Mouse (Mus musculus): ENCODE measurements at regions not wholly inside any gene's neighbourhood (a gene's known extent, or its start where the extent isn't known, plus 50 kb on each side); places are given as distances from the start of the nearest gene placed in this dataset.

DNA sequence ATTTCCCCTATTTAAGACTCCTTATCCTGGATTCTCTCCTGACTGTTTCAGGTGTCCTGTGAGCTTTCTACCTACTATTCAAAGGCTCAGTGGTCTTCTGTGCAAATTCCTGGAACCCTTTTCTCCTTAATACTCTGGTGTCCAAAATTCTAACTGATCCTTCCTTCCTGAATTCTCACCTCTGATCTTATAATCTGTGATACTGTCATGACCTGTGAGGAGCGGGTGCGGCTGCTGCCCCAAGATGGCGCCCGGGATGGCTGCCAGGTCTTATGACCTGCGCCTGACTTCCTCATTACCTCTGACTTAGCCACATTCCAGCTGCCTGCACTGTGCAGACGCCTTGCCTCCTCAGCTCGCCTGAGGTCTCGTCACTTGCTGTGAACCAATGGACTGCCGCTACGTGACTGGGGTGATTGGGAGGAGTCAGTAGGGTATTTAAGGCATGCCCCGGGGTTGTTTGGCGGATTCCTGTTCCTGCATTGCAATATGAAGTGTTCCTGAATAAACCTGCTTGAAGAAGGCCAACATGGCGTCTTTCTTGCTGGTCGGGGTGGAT is 131.2 kb downstream of the Ptbp2 start:
- no peak for DNase-seq (ENCODE audit: low read depth, low spot score)

DNA sequence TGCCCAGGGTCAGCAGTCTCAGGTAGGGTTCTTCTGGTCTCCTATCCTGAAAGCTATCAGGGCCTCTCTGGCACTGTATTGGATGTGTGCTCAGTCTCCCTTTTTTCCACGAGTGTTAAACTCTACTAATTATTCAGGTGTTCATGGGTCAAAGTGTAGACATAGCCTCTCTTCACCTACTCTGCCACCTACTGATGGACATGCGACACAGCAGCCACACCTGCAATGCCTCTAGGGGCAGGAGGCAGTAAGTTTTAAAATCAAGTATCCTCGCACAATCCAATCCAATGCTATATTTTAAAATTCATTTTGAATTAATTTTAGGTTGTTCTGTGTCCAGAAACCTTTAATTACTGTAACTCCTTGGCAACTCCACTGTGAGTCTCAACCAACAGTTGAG is 145.6 kb downstream of the Ptbp2 start:
- no peak for DNase-seq (ENCODE audit: low read depth, low spot score)

DNA sequence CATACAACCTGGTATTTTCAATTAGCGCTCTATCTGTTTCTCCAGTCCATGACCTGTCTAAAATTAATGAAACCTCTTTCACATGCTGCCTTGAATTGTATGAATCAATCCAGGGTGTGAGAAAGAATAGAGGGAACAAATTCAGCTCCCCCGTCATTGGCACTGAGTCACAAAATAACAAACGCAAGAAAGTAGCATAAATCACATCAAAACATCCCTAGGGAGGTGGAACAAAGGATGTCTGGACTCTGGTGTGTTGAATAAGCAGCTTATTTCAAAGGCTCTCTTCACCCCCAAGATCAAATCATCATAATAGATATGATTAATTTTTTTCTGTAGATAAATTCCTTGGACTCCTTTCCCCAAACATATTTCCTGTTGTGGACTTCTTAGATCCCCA is 148.6 kb downstream of the Ptbp2 start:
- no peak for DNase-seq (ENCODE audit: low read depth, low spot score)

DNA sequence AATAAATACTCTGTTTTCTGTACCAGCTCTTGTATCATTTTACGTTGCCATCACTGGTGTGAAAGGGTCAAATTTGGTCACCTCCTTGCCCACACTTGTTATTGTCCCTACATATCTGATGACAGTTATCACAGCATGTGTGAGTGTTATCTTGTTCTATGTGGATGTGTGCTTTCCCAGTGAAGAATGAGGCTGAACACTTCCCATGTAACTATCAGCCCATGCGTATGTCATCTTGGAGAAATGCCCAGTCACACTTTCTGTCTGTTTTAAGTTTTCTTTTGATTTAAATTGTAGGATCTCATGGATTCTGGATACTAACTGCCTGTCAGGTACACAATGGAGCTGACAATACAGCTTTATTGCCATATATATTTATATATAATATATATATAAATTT is 150.8 kb downstream of the Ptbp2 start:
- no peak for DNase-seq (ENCODE audit: low read depth, low spot score)

GRCm38 (mm10) chr3:119606116-119606515 is 178.2 kb downstream of the Ptbp2 start:
- no peak for DNase-seq (ENCODE audit: low read depth, low spot score)

- DNase-seq (ENCODE audit: low read depth, low spot score): no peak
Measured at GRCm38 (mm10) chr3:119588872-119589416, 195.3 kb downstream of the Ptbp2 start.

DNA sequence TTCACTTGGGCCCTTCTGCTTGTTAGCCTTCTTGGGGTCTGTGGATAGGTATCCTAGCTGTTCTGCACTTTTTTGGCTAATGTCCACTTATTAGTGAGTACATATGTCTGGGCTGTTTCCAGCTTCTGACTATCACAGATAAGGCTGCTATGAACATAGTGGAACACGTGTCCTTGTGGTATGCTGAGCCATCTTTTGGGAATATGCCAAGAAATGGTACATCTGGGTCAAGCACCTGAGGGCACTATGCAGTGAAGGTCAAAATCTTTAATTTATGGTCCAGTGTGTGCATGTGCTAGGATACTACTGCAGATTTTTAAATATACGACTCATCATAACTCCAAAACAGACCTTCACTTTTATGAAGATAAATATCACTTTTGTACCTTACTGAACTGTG is 196.3 kb downstream of the Ptbp2 start:
- no peak for DNase-seq (ENCODE audit: low read depth, low spot score)

DNA sequence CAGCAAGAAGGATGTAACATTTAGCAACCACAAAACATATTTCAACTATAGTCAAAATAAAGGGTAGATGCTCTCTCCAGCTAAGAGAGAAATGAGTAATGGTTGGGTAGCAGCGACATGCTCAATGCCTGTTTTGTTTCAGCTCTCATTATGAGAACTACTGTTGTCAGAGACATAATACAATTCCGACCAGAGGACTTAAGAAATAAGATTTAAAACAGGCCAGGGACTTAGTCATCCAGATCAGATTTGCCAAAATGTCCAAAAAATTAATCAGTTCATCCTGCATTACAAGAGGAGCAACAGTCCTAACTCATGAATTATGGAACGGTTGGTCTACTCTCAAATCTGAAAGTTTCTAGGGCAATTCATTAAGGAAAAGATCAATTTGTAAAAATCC is 208.8 kb downstream of the Ptbp2 start:
- no peak for DNase-seq (ENCODE audit: low read depth, low spot score)

DNA sequence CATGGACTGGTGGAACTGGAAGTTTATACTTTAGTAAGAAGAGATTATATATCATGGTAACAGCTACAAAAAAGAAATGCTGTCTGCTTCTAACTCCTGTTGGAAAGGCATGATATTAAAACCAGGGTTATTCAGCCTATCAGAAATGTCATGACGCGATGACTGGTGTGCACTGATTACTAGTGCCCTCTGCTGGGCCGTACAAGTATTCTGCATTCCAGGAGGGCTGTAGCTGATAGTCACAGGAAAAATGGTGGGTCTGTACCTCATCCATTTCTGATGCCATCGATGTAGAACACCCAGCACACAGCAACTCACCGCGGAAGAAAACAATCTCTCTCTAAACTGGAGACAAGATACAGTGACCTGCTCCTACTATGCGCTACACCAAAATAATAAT is 246.4 kb downstream of the Ptbp2 start:
- no peak for DNase-seq (ENCODE audit: low read depth, low spot score)

- peak; percentile 2 for DNase-seq (ENCODE audit: low read depth, low spot score)
Measured at GRCm38 (mm10) chr3:119524510-119525123, 259.6 kb downstream of the Ptbp2 start.

- no peak for DNase-seq (ENCODE audit: low read depth, low spot score)
Measured at GRCm38 (mm10) chr3:119512596-119512995, 271.7 kb downstream of the Ptbp2 start.

DNA sequence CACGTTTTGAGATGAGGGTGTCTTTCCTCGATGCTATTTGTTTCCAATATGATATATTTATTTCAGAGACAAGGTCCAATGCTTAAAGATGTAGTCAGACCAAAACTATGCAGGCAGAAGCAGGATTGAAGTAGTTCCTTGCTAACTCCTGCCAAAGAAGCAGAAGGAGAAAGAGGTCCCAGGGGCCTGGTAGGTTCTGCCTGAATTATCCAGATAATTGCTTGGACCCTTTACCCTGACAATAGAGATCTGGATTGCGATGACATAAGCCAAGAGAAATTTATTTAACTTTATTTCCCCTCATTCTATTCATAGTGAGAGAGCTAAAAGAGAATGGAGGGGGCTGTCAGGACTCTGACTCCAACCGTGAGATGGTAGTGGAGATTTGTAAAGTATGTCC is 275.1 kb downstream of the Ptbp2 start:
- DNase-seq (ENCODE audit: low read depth, low spot score): no peak

- DNase-seq (ENCODE audit: low read depth, low spot score): no peak
Measured at GRCm38 (mm10) chr3:119503471-119503972, 280.7 kb downstream of the Ptbp2 start.

DNA sequence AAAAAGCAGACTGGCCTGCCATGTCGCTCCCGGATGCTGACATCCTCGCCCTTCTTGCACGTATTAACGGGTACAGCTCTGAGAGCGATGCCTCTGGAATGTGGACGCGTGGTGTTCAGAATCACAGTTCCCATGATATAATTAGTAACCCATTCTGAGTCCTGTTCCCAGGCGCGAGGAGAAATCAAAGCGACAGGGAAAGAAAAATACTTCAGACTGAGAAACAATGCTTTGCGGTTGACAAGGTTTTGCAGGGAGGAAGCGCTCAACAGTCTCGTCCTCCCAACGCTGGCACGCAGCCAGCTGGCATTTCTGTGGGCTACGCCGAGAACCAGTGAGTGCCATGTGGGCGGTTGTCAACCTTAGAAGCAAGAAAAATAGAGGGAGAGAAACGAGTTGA is 285.6 kb downstream of the Ptbp2 start:
- peak; percentile 50 for DNase-seq (ENCODE audit: low read depth, low spot score)

GRCm38 (mm10) chr3:119497880-119498279 is 286.4 kb downstream of the Ptbp2 start:
- no peak for DNase-seq (ENCODE audit: low read depth, low spot score)

DNA sequence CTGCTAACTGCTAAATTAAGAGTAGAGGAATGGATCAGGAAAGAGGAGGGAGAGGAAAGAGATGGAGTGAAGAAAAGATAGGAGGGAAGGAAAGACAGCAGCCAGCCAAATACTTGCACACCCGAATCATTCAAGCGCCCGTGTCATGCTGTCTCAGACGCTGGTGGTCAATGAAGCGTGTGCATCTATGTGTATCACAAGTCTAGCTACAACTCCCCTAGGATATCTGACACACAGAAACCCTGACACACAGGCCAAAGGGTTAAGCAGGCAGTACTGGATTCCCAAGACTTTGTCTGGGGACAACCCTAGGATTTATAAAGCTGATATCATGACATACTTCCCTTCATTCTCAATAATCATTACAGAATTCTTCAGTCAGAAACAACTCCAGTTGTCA is 289.7 kb downstream of the Ptbp2 start:
- DNase-seq (ENCODE audit: low read depth, low spot score): no peak

DNA sequence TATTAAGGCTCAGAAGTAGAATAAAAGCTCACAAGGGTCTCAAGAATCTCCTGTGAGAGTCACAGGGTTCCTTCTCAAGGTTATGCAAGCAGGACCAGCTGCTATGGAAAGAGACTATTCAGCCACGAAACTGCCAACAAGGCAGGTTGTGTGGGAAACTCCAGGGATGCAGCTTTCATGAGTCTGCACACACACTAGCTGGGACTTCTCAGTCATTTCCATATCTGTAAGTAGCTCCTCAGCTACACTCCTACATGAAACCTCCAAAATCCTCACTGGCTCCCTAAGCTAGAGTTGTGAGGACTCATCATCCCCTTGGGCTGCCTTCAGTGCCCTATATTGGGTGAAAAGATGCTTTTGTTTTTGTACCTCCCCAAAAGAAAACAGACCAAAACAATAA is 291.6 kb downstream of the Ptbp2 start:
- DNase-seq (ENCODE audit: low read depth, low spot score): no peak

DNA sequence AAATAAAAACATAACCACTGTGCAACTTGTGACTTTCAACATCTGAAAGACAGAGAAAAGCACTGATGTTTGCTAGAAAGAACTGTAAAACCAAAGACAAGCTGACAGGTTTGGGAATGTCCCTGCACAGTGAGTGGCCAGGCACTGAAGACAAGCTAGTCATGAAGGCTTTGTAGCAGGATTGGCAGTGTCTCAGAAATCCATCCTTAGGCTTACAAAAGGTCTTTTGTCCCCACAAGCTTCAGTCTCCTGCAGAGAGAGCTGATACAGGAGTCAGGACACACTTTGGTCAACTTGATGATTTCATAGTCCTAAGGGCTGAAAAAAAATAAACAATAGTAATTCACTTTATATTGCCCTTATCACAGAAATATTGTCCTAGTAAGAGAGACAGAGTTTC is 294.9 kb downstream of the Ptbp2 start:
- DNase-seq (ENCODE audit: low read depth, low spot score): no peak

Data from retina, postnatal 7 days (tissue).